Mouse (Mus musculus): ENCODE data around the gene Adgrv1. TPM values are rescaled to one million over a fixed set of nuclear protein-coding genes. Genes with fewer than 3 reads are reported as not detected.

The Adgrv1 gene
- total and polyA plus RNA-seq, 3 experiments: 0.17 to 0.44 (median 0.27) TPM

DNA sequence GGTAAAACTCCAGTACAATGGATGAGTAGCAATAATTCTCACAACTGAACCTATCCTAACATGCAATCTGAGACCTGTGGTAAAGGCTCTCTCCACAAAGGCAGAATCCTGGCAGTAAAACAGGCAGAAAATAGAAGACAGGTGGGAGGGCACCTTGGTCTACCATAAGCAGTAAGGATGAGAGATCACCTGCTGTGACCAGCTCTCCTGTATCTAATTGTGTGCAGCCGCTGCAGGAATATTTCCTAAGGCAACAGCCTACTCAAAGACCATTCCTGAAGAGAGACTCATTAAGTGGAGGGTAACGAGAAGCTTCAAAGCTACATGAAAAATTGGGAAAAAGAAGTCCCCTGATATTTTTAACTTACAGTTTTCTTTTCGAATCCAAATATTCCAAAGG is 167.2 kb downstream of the Adgrv1 start:
- no peak overlapping the region for H3K4me3 ChIP-seq (replicated peaks in 1 of 3; ENCODE audit: low read depth in 2 of 3, low read length in 2 of 3, poor library complexity in 1 of 3)
- peaks cover 0 to 3% of the 10 kb centered on the region in 2 experiments; a peak in 1 of 4 replicates for H3K4me1 ChIP-seq (ENCODE audit: control insufficient read depth in 1 of 2, insufficient read depth in 2 of 2)
- H3K36me3 ChIP-seq (replicated peaks in 1 of 2; ENCODE audit: control insufficient read depth in 1 of 2, insufficient read depth in 1 of 2, low read length in 1 of 2): no peaks in the 10 kb centered on the region
- in situ Hi-C loops (cut with MboI; ENCODE audit: low pct_ligation_motif_present, low pct_unique_long_range_greater_than_20kb, low sequenced_read_pairs): no loop called here
- H3K4me2 ChIP-seq (ENCODE audit: insufficient read depth, low read depth, poor library complexity, severe bottlenecking): no peak overlapping the region
- no peak for DNase-seq (ENCODE audit: extremely low read depth)
- H3K9me3 ChIP-seq (replicated peaks; ENCODE audit: low read length): no peaks in the 10 kb centered on the region
- H3K79me2 ChIP-seq (replicated peaks; ENCODE audit: control insufficient read depth, extremely low read depth, insufficient read depth, poor library complexity, severe bottlenecking): no peaks in the 10 kb centered on the region
- no peak overlapping the region for H3K9ac ChIP-seq (ENCODE audit: insufficient read depth, low read depth)
- TF ChIP-seq CHD2 (IDR thresholded peaks at IDR 0.05; ENCODE audit: low read length) (no peak), ZMIZ1 (IDR thresholded peaks at IDR 0.05; ENCODE audit: low read depth, low read length) (no peak), TBP (conservative IDR thresholded peaks at IDR 0.05; ENCODE audit: low read depth, low read length) (no peak), SMC3 (IDR thresholded peaks at IDR 0.05; ENCODE audit: low read depth, low read length) (no peak), HCFC1 (IDR thresholded peaks at IDR 0.05; ENCODE audit: low read depth, low read length) (no peak), NELFE (IDR thresholded peaks at IDR 0.05; ENCODE audit: low read depth, low read length) (no peak), RCOR1 (conservative IDR thresholded peaks at IDR 0.05; ENCODE audit: low read depth, low read length) (no peak), BHLHE40 (IDR thresholded peaks at IDR 0.05; ENCODE audit: low read depth, low read length) (no peak), TCF12 (IDR thresholded peaks at IDR 0.05; ENCODE audit: low read depth, low read length) (no peak), ELF1 (IDR thresholded peaks at IDR 0.05; ENCODE audit: low read depth, low read length) (no peak), SIN3A (IDR thresholded peaks at IDR 0.05; ENCODE audit: low read length) (no peak), PAX5 (IDR thresholded peaks at IDR 0.05; ENCODE audit: low read length) (no peak), ETS1 (conservative IDR thresholded peaks at IDR 0.05; ENCODE audit: low read depth, low read length) (no peak), MXI1 (IDR thresholded peaks at IDR 0.05; ENCODE audit: low read depth, low read length) (no peak), CTCF (conservative IDR thresholded peaks at IDR 0.05 in 1 of 2, IDR thresholded peaks at IDR 0.05 in 1 of 2; ENCODE audit: low read depth in 2 of 2, low read length in 2 of 2) (no peak), CHD1 (IDR thresholded peaks at IDR 0.05; ENCODE audit: low read depth, low read length) (no peak), USF1 (IDR thresholded peaks at IDR 0.05; ENCODE audit: low read depth, low read length) (no peak), RAD21 (IDR thresholded peaks at IDR 0.05; ENCODE audit: low read depth, low read length) (no peak)
- no peak overlapping the region for H3K27ac ChIP-seq (ENCODE audit: insufficient read depth, low read depth)
- H3K27me3 ChIP-seq (replicated peaks): no peaks in the 10 kb centered on the region
- dilution Hi-C loops (cut with MboI; ENCODE audit: extremely low pct_ligation_motif_present, extremely low pct_unique_long_range_greater_than_20kb, low sequenced_read_pairs): no loop called here

DNA sequence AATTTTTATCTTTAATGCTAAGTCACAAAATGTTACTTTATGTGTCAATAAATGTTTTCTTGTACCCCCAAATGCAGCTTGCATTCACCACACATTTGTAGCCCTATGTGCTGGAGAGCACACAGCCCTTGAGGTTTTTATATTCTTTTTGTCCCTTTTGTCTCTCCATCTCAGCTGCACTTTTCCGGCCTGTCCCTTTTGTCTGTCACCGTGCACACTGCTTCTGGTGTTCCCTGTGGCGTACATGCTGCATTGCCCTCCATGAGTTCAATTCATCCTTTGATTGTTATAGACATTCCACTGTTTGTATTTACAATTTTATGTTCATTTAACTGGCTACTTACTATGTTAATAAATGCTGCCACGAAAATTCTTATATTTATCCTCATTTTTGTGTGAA is 183.3 kb downstream of the Adgrv1 start:
- Histone ChIP-seq H3K4me2 (ENCODE audit: insufficient read depth, low read depth, poor library complexity, severe bottlenecking) (no peak overlapping the region), H3K79me2 (replicated peaks; ENCODE audit: control insufficient read depth, extremely low read depth, insufficient read depth, poor library complexity, severe bottlenecking) (no peaks in the 10 kb centered on the region), H3K9ac (ENCODE audit: insufficient read depth, low read depth) (no peak overlapping the region), H3K36me3 (replicated peaks in 1 of 2; ENCODE audit: control insufficient read depth in 1 of 2, insufficient read depth in 1 of 2, low read length in 1 of 2) (no peaks in the 10 kb centered on the region), H3K27me3 (replicated peaks) (no peaks in the 10 kb centered on the region), H3K9me3 (replicated peaks; ENCODE audit: low read length) (no peaks in the 10 kb centered on the region), H3K27ac (ENCODE audit: insufficient read depth, low read depth) (no peak overlapping the region), H3K4me3 (replicated peaks in 1 of 3; ENCODE audit: low read depth in 2 of 3, low read length in 2 of 3, poor library complexity in 1 of 3) (no peak overlapping the region), H3K4me1 (ENCODE audit: control insufficient read depth in 1 of 2, insufficient read depth in 2 of 2) (no peaks in the 10 kb centered on the region)
- in situ Hi-C loops (cut with MboI; ENCODE audit: low pct_ligation_motif_present, low pct_unique_long_range_greater_than_20kb, low sequenced_read_pairs) (loop anchor here (10.0 to 25.0 kb wide), 2 partner anchors 188 to 315 kb away; partner anchors contain the start of gene Adgrv1), dilution Hi-C loops (cut with MboI; ENCODE audit: extremely low pct_ligation_motif_present, extremely low pct_unique_long_range_greater_than_20kb, low sequenced_read_pairs) (no loop called here)
- DNase-seq (ENCODE audit: extremely low read depth): no peak
- TF ChIP-seq GABPA (IDR thresholded peaks at IDR 0.05; ENCODE audit: insufficient replicate concordance, low read depth, low read length) (no peak), KAT2A (IDR thresholded peaks at IDR 0.05; ENCODE audit: insufficient replicate concordance, low read length) (no peak), ETS1 (conservative IDR thresholded peaks at IDR 0.05; ENCODE audit: low read depth, low read length) (no peak), TCF12 (IDR thresholded peaks at IDR 0.05; ENCODE audit: low read depth, low read length) (no peak), HCFC1 (IDR thresholded peaks at IDR 0.05; ENCODE audit: low read depth, low read length) (no peak), IRF4 (IDR thresholded peaks at IDR 0.05; ENCODE audit: low read depth, low read length) (no peak), ZC3H11A (IDR thresholded peaks at IDR 0.05; ENCODE audit: low read depth, low read length) (no peak), UBTF (IDR thresholded peaks at IDR 0.05; ENCODE audit: low read depth, low read length) (no peak), USF1 (IDR thresholded peaks at IDR 0.05; ENCODE audit: low read depth, low read length) (no peak), RCOR1 (conservative IDR thresholded peaks at IDR 0.05; ENCODE audit: low read depth, low read length) (no peak), BHLHE40 (IDR thresholded peaks at IDR 0.05; ENCODE audit: low read depth, low read length) (no peak), POLR2A (IDR thresholded peaks at IDR 0.05; ENCODE audit: low read depth, low read length) (no peak)

Data from CH12.LX (cell line).